Mouse (Mus musculus) testis, postnatal 14 days (tissue): ENCODE data around the gene Smtn.

ENCODE experiments used
- DNase-seq: peaks from one replicate; pipeline ENCODE4 v3.0.0; 2021; ENCODE audit warnings: low spot score

The Smtn gene

DNA sequence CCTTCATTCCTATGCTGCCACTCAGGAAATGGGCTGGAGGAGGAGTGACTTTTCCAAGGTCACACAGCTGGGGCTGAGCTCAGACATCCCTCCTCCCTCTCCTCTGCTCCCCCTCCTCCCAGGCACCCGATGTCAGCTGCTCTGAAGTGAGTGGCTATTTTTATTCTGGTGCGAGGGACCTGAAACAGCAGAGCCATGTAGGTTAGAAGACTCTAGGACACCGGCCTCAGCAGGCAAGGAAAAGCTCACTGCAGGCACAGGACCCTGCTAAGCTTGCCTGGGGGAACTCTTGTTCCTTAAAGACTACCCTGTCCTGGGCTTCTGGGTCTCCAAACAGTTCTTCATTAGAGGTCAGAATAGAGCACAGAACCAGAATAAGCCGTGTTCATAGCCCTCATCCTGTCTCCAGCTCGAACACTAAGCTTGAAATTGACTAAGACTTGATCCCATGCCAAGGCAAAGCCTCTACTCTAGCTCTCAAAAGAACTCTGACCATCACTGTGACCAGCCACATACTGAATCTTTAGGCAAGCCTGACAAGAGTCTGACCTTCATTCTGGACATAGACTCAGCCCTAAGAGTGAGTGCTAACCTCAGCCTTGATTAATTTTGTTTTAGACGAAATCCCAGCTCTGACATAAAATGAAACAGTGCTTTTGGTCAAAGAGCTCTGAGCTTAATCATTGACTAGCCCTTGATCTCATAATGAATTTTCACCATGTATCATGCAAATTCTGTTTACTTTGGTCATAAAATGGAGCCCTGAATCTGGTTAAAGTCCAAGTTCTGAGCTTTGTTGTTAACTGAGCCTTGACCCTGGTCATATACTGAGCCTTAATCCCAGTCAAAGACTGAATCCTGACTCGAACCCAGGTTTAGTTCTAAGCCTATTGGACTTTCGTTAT, 31.0 kb downstream of the Smtn start:
- no peak for DNase-seq

DNA sequence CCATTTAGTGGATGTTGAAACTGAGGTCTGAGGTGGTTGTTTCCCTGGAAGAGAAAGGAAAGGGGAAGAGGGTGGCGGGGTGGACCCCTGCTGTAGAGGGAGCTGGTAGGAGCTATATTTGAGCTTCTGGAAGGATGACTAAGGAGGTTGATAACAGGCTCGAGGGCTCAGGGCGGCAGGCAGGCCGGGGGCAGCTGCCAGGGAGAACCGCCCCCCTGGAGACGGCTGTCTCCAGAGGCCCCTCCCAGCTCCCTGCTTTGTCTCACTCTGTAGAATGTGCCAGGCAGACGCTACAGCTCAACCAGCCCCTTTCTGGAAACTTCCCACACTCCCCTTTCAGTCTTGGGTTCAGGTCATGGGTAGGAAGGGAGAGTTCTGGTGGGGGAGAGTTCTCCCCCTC, 32.2 kb downstream of the Smtn start:
- DNase-seq, result no peak

DNA sequence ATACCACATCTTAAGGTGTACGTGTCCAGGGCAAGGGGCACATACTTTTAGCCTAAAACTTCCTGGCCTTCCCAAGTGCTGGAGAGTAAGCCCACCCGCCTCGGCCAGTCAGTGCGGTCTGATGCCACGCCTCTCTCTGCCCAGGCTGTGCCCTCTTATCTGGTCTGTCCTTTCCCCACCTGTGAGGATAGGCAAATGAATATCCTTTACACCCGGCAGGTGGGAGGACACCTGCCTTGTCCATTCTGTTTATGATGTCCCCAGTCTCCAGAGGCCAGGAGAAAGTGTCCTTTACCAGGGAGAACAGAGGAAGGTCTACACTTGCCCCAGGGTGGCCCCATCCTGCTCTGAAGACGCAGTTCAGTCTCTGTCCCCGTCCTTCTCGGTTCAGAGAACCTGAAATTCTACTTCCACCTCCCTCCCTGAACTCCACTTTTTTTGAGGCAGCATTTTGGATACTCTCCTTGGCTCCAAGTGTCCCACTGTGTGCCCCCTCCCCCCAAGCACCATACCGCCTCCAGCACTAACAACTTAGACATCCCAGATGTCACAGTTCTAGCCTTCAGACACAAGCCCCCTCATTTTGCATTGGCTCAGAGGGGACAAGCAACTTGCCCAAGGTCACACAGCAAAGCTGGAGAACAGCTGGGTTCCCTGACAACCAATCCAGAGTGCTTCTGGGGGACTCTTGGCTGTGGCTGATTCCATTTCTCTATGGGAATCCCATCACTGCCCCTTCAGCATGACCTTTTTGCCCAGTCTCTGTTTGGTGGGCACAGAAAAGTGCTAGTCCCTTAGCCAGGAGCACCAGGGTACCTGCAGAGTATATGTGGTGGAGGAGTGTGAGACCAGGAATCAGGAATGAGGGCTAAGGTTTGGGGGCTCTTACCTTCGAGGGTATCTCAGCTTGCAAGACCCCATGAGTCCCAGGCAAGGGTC, 36.4 kb downstream of the Smtn start:
- DNase-seq, result no peak

DNA sequence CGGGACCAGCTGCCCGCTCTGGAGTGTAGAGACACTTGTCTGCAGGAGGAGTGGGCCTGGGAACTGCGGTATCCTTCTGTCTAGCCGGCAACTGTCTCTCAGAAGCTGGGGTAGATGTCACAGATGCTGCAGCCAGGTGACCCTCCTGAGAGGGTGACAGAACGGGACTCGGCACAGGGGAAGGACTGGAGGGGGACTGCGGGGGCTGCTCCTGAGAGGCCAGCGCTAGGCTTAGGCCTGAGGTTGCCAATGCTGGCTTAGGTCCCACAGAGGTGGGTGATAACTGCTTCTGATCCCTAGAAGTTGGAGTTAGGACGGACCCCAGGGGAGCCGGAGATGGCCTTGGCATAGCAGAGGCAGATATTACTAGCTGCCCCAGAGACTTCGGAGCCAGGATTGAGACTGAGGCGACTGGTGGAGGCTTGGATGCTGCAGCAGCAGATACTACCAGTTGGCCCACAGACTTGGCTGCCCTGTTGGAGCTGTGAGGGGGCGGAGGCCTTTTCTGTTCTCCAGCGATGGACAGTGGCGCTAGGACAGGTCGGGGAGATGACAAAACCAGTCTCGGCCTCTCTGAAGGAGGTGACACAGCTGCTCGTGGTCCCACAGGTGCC, 37.8 kb downstream of the Smtn start:
- DNase-seq, result no peak

DNA sequence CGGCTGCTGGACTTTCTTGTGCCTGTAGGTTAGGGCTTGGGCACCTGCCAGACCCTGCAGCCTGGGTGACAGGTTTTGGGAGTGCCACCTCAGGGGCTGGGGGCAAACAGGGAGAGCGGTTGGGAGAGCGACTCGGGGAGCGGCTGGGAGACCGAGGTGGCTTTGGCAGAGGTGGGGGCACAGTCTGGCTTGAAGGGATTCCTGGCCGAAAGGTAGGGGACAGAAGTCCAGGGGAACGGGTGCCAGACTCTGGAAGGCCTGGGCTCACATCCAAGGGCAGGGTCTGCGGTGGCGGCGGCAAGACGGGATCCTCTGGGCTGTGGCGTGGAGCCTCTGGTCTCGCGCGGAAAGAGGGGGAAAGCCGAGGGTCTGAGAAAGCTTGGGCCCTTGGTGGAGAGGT, 38.4 kb downstream of the Smtn start:
- DNase-seq, result no peak

DNA sequence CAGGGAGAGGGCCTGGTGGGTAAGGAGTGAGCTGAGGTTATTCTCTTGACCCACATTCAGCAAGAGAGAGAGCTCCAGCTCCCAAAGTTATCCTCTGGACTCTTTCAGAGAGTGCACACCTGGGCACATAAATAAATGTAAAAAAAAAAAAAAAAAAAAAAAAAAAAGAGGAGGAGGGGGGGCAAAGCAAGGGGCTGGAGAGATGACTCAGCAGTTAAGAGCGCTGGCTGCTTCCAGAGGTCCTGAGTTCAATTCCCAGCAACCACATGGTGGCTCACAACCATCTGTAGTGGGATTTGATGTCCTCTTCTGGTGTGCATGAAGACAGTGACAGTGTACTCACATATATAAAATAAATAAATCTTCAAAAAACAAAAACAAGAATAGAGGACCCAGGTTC, 43.1 kb downstream of the Smtn start:
- DNase-seq, result no peak

DNA sequence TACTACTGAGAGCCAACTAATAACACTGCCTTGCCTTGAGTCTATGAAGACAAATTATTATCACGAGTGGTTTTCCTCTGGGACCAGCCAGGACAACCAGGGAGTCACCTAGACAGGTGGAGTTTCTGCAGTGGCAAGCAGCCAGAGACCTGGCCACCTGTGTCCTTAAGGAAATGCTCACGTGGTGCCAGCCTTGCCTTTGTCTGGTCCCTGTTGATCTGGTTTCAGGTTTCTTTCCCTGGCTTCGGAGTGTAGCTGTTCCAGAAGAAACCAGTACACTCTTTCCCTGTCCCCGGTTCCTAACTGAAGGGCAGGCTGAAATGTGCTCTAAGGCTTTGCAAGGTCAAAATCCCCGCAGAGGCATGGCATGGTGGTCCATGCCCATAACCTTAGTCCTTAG, 43.7 kb downstream of the Smtn start:
- no peak for DNase-seq

DNA sequence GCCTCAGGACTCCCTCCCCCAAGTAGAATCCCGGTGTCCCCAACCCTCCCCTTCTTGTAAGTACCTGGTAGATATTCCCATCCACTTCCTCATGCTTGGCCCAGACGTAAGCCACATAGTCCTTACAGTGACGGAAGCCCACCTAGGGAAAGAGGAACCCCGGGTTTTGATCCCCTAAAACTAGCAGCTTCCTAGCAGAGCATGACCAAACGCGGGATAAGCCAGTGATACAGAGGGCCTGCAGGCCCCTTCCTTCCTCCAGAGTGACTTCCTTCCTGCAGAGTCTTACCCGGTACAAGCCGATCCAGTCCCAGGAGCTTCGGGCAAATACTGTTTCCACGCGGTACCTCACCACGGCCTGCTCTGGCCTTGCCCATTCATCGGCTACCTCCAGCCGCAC, 44.9 kb downstream of the Smtn start:
- DNase-seq, result no peak

DNA sequence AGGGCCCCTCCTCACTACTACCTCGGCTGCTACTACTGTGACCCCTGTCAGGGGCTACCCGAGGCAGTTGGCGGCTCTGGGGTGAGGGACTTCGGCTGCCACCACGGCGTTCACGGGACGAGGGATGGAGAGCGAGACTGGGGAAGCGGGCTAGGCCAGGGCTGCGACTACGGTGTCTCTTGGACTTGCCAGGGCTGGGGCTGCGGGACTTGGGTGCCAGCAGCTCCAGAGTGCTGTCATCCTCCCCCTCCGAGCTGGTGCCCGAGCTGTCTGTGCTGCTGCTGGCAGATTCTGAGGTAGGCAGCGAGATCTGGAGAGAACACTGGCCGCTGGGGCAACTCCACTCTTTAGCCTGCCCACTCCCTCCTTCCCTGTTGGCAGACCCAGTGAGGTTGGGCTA, 45.6 kb downstream of the Smtn start:
- DNase-seq, result no peak

DNA sequence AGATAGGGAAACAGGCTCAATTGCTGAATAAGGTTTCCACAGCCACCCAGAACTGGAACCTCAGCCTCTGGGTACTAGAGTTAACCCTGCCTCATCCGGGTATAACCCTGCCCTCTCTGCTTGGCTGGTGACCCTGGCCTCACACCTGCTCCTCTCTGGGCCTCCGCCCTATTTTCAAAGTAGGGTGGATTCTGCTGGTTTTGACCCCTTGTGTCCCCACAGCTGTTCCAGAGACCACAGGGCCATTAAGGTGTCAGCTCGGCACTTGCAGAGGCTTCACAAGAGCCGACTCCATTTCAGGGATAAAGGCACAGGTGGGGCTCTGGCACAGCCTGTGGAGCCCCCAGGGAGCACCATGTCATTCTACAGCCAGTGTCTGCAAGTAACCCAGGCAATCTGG, 47.7 kb downstream of the Smtn start:
- DNase-seq, result no peak

DNA sequence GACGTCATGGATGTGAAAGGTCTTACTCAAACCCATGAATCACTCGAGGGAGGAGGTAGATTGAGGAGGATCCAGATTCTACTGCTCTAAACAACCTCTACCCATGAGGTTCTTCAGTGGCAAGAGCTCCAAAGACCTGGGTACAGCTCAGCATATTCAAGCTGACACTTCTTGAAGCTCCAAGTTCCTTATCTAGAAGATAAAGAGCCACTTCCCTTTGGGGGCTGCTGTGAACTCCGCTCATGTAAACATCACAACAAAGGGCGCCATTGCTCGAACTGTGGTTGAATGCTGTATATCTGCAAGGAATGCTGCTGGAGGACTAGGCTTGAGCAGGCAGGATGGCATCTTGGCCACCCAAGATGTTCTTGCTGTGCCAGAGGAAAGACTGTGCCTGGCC, 51.4 kb downstream of the Smtn start:
- DNase-seq, result no peak

DNA sequence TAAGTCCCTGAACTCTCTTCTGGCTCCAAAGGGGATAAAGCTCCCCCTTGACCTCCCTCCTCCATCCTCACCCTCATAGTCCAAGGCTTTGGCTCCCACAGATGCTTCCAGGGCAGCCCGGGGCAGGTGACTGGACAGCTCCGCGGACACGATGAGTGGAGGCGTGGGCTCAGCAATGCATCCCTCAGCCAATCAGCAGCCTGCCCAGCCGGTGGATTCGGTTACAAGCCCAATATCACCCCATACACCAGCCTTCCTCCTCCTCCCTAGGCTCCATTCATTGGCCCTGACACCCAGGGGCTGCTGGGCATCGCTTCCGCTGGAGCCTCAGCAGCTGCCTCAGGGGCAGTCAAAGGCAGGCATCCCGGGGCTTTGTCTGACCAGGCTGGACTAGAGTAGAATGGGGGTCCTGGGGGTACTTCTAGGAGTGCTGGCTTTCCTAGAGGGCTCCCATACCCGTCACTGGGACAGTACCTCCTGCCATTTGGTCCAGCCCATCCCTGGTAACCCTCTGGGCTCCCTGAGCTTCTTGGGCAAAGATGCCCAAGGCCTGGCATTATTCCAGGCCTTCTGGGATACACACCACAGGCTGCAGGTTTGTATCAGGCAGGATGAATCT, 52.4 kb downstream of the Smtn start, which contains the start of gene Pla2g3:
Gene Pla2g3, plus strand, starts transcription at position 333 of the 619 bp plus-strand sequence.
- no peak for DNase-seq

DNA sequence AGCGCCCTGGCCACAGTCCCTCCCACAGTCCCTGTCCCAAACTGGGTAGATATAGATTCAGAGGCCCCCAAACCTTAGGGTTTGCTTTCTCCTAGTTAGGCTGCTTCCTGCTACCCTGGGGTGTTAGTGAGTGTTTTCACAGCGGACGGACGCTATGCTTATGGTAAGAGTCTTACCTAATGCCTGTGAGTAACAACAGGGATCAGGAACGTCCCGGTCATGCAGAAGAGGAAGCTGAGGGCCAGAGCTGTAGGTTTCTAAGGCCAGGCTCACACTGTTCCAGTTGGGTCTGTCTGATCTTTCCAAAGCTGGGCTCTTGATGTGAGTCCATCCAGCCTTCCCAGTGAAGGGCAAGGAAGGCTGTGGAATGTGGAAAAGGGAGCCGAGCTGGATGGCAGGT, 54.1 kb downstream of the Smtn start:
- DNase-seq, result no peak

DNA sequence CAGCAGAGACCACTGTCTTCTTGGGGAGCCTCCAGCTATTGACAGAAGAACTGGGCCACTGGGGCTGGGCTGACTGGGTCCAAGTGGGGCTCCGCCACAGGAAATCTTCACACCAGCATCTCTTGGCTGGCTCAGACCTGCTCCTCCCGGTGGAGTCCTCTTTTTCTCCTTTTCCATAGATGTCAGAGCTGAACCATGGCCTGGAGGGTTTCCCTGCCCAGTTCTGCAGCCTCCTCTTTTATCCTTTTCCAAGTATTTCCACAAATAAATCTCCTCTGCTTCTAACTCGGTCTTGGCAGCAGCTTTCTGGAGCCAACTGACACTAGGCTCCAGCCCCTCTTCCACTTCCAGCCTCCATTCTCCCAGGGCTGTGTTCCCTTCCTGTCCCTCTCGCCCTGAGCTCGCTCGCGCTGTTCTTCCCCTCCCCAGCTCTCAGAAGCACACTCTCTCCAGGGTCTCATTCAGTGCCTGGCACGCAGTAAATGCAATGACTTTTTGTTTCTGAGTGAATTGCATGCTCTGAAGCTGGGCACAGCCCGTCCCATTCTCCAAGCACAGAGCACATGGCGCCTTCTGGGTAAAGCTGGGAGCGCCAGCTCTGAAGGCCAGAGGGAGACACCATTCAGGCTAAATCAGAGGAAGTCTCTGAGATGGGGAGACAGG, 56.3 kb downstream of the Smtn start:
- no peak for DNase-seq

DNA sequence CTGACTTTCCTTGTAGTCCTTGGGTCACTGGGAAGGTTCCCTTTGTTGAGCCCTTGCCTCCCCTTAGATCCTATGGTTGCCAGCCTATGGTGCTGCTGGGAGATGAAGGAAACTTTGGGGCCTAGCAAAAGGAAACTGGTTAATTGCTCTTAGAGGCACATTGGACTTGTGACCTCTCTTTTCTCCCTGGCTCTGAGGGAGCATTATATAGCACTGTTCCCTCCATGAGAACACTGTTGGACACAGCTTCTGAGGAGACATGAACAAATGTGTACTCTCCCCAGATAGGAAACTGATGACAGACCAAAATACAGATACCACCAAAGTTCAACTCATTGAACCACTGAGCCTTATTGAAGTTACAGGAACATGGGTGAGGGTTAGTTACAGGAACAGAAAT, 64.9 kb downstream of the Smtn start:
- no peak for DNase-seq

DNA sequence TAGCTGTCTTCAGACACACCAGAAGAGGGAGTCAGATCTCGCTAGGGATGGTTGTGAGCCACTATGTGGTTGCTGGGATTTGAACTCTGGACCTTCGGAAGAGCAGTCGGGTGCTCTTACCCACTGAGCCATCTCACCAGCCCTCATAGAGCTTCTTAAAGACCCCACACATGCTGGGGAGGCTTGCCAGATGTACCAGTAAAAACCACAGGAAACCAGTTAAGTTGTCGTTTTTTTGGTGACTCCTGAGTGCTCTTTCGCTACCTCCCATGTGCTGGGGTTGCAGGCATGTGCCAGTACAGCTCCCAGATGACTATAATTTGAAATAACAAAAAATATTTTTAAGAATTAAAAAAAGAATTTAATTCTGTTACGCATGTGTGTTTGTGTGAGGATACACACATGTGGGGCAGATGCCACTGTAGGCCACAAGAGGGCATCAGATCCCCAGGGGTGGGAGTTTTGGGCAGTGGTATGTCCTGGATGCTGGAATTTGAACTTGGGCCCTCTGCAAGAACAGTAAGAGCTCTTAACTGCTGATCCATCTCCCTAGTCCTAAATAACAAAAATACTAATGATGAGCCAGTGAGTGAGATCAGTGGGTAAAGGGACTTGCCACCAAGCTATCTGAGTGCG, 65.8 kb downstream of the Smtn start:
- DNase-seq, result no peak

DNA sequence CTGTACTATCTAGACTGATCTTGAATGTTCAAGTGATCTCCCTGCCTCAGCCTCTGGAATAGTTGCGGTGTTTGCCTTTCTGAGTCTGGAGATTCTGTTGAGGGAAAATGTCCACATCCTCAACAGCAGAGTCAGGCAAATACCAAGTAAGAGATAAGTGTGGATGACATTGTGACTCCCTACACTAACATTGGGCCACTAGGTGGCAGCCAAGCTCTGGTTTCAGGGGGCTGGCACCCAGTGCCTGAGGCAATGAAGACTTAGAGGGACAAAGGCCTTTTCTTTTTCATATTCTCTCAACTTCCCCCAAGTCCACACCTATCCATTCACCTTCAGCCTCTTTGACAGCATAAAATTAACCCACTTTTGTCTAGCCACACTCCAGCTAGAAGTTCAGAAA, 67.9 kb downstream of the Smtn start:
- peak; percentile 59 for DNase-seq

DNA sequence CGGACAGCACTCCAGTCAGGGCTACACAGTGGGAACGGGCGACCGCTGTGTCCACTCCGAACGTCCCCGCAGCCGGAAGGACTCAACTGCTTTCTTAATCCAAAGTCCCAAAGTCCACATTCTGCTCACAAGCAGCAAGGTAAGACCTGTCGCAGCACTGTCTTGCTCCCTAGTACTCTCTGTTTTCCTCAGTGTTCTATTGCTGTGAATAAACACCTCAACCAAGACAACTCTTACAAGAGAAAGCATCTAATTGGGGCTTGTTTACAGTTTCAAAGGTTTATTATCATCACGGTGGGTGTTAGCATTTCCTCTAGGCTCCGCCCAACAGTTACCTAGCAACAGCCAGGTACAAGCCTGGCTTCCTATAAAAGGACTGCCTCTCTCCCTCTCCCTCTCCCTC, 69.0 kb downstream of the Smtn start:
- DNase-seq, result no peak
